Mouse (Mus musculus): Measurements from ENCODE around the gene Vsig8. TPM values are rescaled to one million over a fixed set of nuclear protein-coding genes. Genes with fewer than 3 reads are reported as not detected.

Gene Vsig8
- polyA plus RNA-seq, 1 experiment from 2014 or later, result 0.15 TPM

DNA sequence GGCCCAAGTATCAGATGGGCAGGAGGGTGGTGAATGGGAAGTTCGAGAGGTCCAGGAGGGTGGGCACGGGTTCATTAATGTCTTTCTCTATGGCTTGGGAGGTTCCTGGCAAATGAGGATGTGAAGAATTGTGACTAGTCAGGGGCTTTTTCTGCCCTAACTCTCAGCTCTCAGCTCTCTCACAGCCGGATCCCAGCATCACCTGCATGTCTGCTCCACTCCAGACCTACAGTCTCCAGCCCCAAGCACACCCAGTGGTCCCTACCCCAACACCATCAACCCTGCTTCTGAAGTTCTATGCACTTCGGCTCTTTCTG, 41.6 kb upstream of the Vsig8 start:
- H3K27me3 ChIP-seq (ENCODE audit: control insufficient read depth, insufficient read depth, low read length), result no peaks in the 10 kb centered on the region
- WGBS, result 79% methylated on average over 4 of the region's 4 CpGs
- peaks cover 6% of the 10 kb centered on the region for H3K4me1 ChIP-seq (ENCODE audit: control insufficient read depth, insufficient read depth, low read length)
- H3K27ac ChIP-seq (ENCODE audit: low read depth, low read length), result no peak overlapping the region
- H3K9ac ChIP-seq (ENCODE audit: low read length), result no peak overlapping the region
- no peak overlapping the region for H3K4me3 ChIP-seq (ENCODE audit: low read depth, low read length)
- ATAC-seq (ENCODE audit: insufficient read depth, low FRiP score, low TSS enrichment), result no peak
- no peaks in the 10 kb centered on the region for H3K36me3 ChIP-seq (ENCODE audit: control insufficient read depth, insufficient read depth, low read length)
- no peak overlapping the region for H3K4me2 ChIP-seq (ENCODE audit: low read depth)
- DNase-seq (ENCODE audit: low spot score), result no peak
- no peaks in the 10 kb centered on the region for H3K9me3 ChIP-seq (ENCODE audit: control insufficient read depth, low read length)

- H3K4me2 ChIP-seq (ENCODE audit: low read depth), result no peak overlapping the region
- H3K4me3 ChIP-seq (ENCODE audit: low read depth, low read length), result no peak overlapping the region
- DNase-seq (ENCODE audit: low spot score) (no peak), ATAC-seq (ENCODE audit: insufficient read depth, low FRiP score, low TSS enrichment) (no peak)
- no peaks in the 10 kb centered on the region for H3K36me3 ChIP-seq (ENCODE audit: control insufficient read depth, insufficient read depth, low read length)
- no peaks in the 10 kb centered on the region for H3K27me3 ChIP-seq (ENCODE audit: control insufficient read depth, insufficient read depth, low read length)
- peaks cover 6% of the 10 kb centered on the region for H3K4me1 ChIP-seq (ENCODE audit: control insufficient read depth, insufficient read depth, low read length)
- H3K9ac ChIP-seq (ENCODE audit: low read length), result no peak overlapping the region
- no peaks in the 10 kb centered on the region for H3K9me3 ChIP-seq (ENCODE audit: control insufficient read depth, low read length)
- H3K27ac ChIP-seq (ENCODE audit: low read depth, low read length), result no peak overlapping the region
- WGBS, result 83% methylated on average over 7 of the region's 7 CpGs
These were observed 41.0 kb upstream of the Vsig8 start for GRCm38 (mm10) chr1:172514551-172515268.

DNA sequence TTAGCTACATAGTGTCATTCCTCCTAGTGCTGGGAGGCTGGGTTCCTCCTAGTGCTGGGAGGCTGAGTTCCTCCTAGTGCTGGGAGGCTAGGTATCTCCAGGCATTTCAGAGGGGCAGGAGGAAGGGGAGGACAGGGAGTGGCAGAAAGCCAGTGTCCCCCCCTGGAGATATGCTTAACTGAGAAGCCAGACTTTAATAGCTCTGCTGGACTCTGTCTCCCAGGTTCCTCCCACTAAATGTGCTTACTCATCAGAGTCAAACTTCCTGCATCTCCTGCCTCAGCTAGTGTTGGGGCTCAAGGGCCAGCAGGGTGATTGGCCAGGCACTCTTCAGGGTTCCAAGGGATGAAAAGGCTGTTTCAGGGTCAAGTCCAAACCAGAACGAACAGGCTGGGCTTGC, 40.3 kb upstream of the Vsig8 start:
- H3K36me3 ChIP-seq (ENCODE audit: control insufficient read depth, insufficient read depth, low read length), result no peaks in the 10 kb centered on the region
- no peak overlapping the region for H3K4me2 ChIP-seq (ENCODE audit: low read depth)
- no peak overlapping the region for H3K4me3 ChIP-seq (ENCODE audit: low read depth, low read length)
- DNase-seq (ENCODE audit: low spot score) (no peak), ATAC-seq (ENCODE audit: insufficient read depth, low FRiP score, low TSS enrichment) (no peak)
- WGBS, result 62% methylated on average over 1 of the region's 1 CpGs
- peaks cover 6% of the 10 kb centered on the region for H3K4me1 ChIP-seq (ENCODE audit: control insufficient read depth, insufficient read depth, low read length)
- no peaks in the 10 kb centered on the region for H3K27me3 ChIP-seq (ENCODE audit: control insufficient read depth, insufficient read depth, low read length)
- no peak overlapping the region for H3K9ac ChIP-seq (ENCODE audit: low read length)
- no peaks in the 10 kb centered on the region for H3K9me3 ChIP-seq (ENCODE audit: control insufficient read depth, low read length)
- no peak overlapping the region for H3K27ac ChIP-seq (ENCODE audit: low read depth, low read length)

GRCm38 (mm10) chr1:172518013-172518412, 37.7 kb upstream of the Vsig8 start:
- DNase-seq (ENCODE audit: low spot score) (no peak), ATAC-seq (ENCODE audit: insufficient read depth, low FRiP score, low TSS enrichment) (no peak)
- Histone ChIP-seq H3K4me2 (ENCODE audit: low read depth) (no peak overlapping the region), H3K27ac (ENCODE audit: low read depth, low read length) (no peak overlapping the region), H3K9me3 (ENCODE audit: control insufficient read depth, low read length) (no peaks in the 10 kb centered on the region), H3K27me3 (ENCODE audit: control insufficient read depth, insufficient read depth, low read length) (no peaks in the 10 kb centered on the region), H3K9ac (ENCODE audit: low read length) (no peak overlapping the region), H3K36me3 (ENCODE audit: control insufficient read depth, insufficient read depth, low read length) (no peaks in the 10 kb centered on the region), H3K4me3 (ENCODE audit: low read depth, low read length) (no peak overlapping the region), H3K4me1 (ENCODE audit: control insufficient read depth, insufficient read depth, low read length) (peaks cover 7% of the 10 kb centered on the region)
- WGBS, result 74% methylated on average over 4 of the region's 4 CpGs

DNA sequence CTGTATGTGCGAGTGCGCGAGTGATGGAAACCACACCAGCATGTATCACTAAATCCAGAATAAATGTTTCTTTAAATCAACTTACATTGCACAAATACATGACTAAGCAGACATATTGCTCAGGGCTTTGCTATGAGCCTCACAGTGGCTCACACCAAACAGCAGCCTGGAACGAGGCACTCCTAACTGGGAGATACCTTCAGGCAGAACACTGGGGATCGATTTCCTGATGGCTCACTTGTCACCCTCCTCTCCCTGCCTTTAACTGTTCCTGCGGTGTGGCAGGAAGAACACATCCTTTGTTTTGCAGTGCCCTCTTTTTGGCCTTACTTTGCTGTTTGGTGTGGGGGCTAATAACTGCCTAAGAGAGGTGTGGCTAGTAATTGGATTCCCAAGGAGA, 36.1 kb upstream of the Vsig8 start:
- Histone ChIP-seq H3K9me3 (ENCODE audit: control insufficient read depth, low read length) (no peaks in the 10 kb centered on the region), H3K27ac (ENCODE audit: low read depth, low read length) (no peak overlapping the region), H3K36me3 (ENCODE audit: control insufficient read depth, insufficient read depth, low read length) (no peaks in the 10 kb centered on the region), H3K4me2 (ENCODE audit: low read depth) (no peak overlapping the region), H3K9ac (ENCODE audit: low read length) (no peak overlapping the region), H3K4me3 (ENCODE audit: low read depth, low read length) (no peak overlapping the region), H3K4me1 (ENCODE audit: control insufficient read depth, insufficient read depth, low read length) (peaks cover 4% of the 10 kb centered on the region), H3K27me3 (ENCODE audit: control insufficient read depth, insufficient read depth, low read length) (no peaks in the 10 kb centered on the region)
- no peak for DNase-seq (ENCODE audit: low spot score)
- ATAC-seq (ENCODE audit: insufficient read depth, low FRiP score, low TSS enrichment), result no peak
- WGBS, result 65% methylated on average over 6 of the region's 6 CpGs

DNA sequence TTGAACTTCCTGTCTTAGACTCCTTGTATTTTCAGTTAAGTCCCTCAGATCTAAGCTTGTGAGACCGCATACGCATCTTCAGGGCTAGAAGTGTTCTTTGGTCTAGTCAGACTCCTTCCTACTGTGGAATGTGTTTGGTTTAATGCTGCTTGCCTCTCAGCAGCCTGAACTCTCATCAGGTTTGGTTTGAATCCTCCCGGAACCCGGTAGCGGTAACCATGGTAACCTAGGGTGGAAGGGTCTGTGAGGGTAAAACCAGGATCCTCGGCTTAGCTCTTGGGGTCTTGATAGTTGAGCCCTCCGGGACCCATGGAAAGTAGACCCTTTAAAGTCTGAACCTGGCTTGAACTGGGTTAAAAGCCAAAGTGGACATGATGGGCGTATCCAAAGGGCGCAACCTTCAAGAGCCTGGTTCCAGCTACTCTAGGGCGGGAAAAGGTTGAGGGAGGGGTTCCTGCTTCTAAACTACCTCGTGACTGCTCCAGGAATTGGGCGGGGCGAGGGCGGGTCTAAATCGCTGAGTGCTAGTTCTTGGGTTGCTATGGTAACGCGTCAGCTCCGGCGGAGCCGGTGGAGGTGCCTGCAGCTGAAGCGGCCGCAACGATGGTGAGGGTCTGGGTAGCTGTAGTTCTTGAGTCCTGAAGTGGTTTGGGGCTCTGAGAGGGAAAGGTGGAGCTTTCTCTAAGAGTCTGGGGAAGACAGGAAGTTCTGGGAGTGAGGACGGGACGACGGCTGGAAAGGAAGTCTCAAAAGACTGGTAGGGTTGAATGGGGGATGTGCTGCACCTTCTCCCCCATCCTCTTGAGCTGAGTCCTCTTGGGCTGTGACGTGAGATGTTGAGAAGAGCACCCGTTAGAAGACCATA, 34.9 kb upstream of the Vsig8 start, which contains the start of gene Cfap45:
TSS of gene Cfap45 (plus strand) at position 226 of the 865 bp plus-strand sequence.
- 0 out of 2 replicates have a peak within 1 kb of the TSS, but pooled peaks have one; percentile 23 for H3K9ac ChIP-seq (ENCODE audit: low read length)
- ATAC-seq (ENCODE audit: insufficient read depth, low FRiP score, low TSS enrichment), result peak; percentile 84
- no peaks in the 10 kb centered on the region for H3K9me3 ChIP-seq (ENCODE audit: control insufficient read depth, low read length)

GRCm38 (mm10) chr1:172522524-172522923, 33.2 kb upstream of the Vsig8 start:
- no peak for DNase-seq (ENCODE audit: low spot score)
- Histone ChIP-seq H3K27me3 (ENCODE audit: control insufficient read depth, insufficient read depth, low read length) (no peaks in the 10 kb centered on the region), H3K4me3 (ENCODE audit: low read depth, low read length) (no peak overlapping the region), H3K4me1 (ENCODE audit: control insufficient read depth, insufficient read depth, low read length) (peaks cover 7% of the 10 kb centered on the region), H3K9ac (ENCODE audit: low read length) (no peak overlapping the region), H3K9me3 (ENCODE audit: control insufficient read depth, low read length) (no peaks in the 10 kb centered on the region), H3K4me2 (ENCODE audit: low read depth) (no peak overlapping the region), H3K27ac (ENCODE audit: low read depth, low read length) (no peak overlapping the region), H3K36me3 (ENCODE audit: control insufficient read depth, insufficient read depth, low read length) (no peaks in the 10 kb centered on the region)
- 76% methylated on average over 7 of the region's 7 CpGs for WGBS
- ATAC-seq (ENCODE audit: insufficient read depth, low FRiP score, low TSS enrichment), result no peak

More for the DNA sequence above, 34.9 kb upstream of the Vsig8 start, which contains the start of gene Cfap45:
- Histone ChIP-seq H3K4me3 (ENCODE audit: low read depth, low read length) (peak within 1 kb of the TSS; percentile 22), H3K27me3 (ENCODE audit: control insufficient read depth, insufficient read depth, low read length) (no peaks in the 10 kb centered on the region), H3K27ac (ENCODE audit: low read depth, low read length) (no peak within 1 kb of the TSS), H3K36me3 (ENCODE audit: control insufficient read depth, insufficient read depth, low read length) (no peaks in the 10 kb centered on the region), H3K4me1 (ENCODE audit: control insufficient read depth, insufficient read depth, low read length) (peaks cover 7% of the 10 kb centered on the region), H3K4me2 (ENCODE audit: low read depth) (peak within 1 kb of the TSS; percentile 52)
- peak; percentile 92 for DNase-seq (ENCODE audit: low spot score)
- WGBS, result 4% methylated on average over 28 of the region's 28 CpGs

GRCm38 (mm10) chr1:172523699-172524101, 32.0 kb upstream of the Vsig8 start:
- Histone ChIP-seq H3K4me3 (ENCODE audit: low read depth, low read length) (no peak overlapping the region), H3K36me3 (ENCODE audit: control insufficient read depth, insufficient read depth, low read length) (no peaks in the 10 kb centered on the region), H3K9me3 (ENCODE audit: control insufficient read depth, low read length) (no peaks in the 10 kb centered on the region), H3K4me1 (ENCODE audit: control insufficient read depth, insufficient read depth, low read length) (peaks cover 7% of the 10 kb centered on the region), H3K27me3 (ENCODE audit: control insufficient read depth, insufficient read depth, low read length) (no peaks in the 10 kb centered on the region), H3K9ac (ENCODE audit: low read length) (no peak overlapping the region), H3K4me2 (ENCODE audit: low read depth) (no peak overlapping the region), H3K27ac (ENCODE audit: low read depth, low read length) (no peak overlapping the region)
- no peak for DNase-seq (ENCODE audit: low spot score)
- no peak for ATAC-seq (ENCODE audit: insufficient read depth, low FRiP score, low TSS enrichment)
- 67% methylated on average over 12 of the region's 12 CpGs for WGBS

Data from neural tube, embryonic 11.5 days (tissue).